Mouse (Mus musculus): ENCODE measurements around the gene Mustn1. TPM values are rescaled to one million over a fixed set of nuclear protein-coding genes. Genes with fewer than 3 reads are reported as not detected.

Mustn1 gene
- total and polyA plus RNA-seq, 3 experiments: 0.08 to 0.22 TPM; not detected in 1

GRCm38 (mm10) chr14:30930386-30930785 is 51.4 kb downstream of the Mustn1 start:
- Histone ChIP-seq H3K79me2 (ENCODE audit: control insufficient read depth, insufficient read depth, low read length, poor library complexity) (no peaks in the 10 kb centered on the region), H3K9ac (ENCODE audit: control insufficient read depth, low read depth, low read length, poor library complexity, severe bottlenecking) (no peak overlapping the region), H3K9me3 (replicated peaks; ENCODE audit: insufficient read depth, low read length) (no peaks in the 10 kb centered on the region), H3K36me3 (ENCODE audit: control insufficient read depth in 1 of 2, insufficient read depth in 2 of 2, low read length in 2 of 2) (no peaks in the 10 kb centered on the region), H3K4me3 (ENCODE audit: control insufficient read depth in 1 of 2, insufficient read depth in 1 of 2, low read depth in 2 of 2, low read length in 2 of 2) (no peak overlapping the region), H3K4me1 (ENCODE audit: control insufficient read depth in 1 of 2, insufficient read depth in 2 of 2, low read length in 2 of 2) (no peaks in the 10 kb centered on the region), H3K27ac (ENCODE audit: control insufficient read depth, low read depth, low read length) (no peak overlapping the region), H3K27me3 (ENCODE audit: control insufficient read depth in 1 of 2, insufficient read depth in 2 of 2, low read length in 2 of 2) (no peaks in the 10 kb centered on the region)
- TF ChIP-seq ZNF384 (IDR thresholded peaks at IDR 0.05; ENCODE audit: low read depth, low read length) (no peak), HCFC1 (IDR thresholded peaks at IDR 0.05; ENCODE audit: low read depth, low read length) (no peak), SIN3A (IDR thresholded peaks at IDR 0.05; ENCODE audit: low read length) (no peak), POLR2AphosphoS2 (IDR thresholded peaks at IDR 0.05; ENCODE audit: low read length) (no peak), ZKSCAN1 (IDR thresholded peaks at IDR 0.05; ENCODE audit: low read depth, low read length) (no peak), TAL1 (IDR thresholded peaks at IDR 0.05; ENCODE audit: low read length) (no peak), JUND (IDR thresholded peaks at IDR 0.05; ENCODE audit: low read depth, low read length) (no peak), MYB (IDR thresholded peaks at IDR 0.05; ENCODE audit: low read depth, low read length) (no peak), CHD2 (IDR thresholded peaks at IDR 0.05; ENCODE audit: low read length) (no peak), E2F4 (IDR thresholded peaks at IDR 0.05; ENCODE audit: borderline replicate concordance, low read depth, low read length) (no peak), NELFE (IDR thresholded peaks at IDR 0.05; ENCODE audit: low read depth, low read length) (no peak), MXI1 (IDR thresholded peaks at IDR 0.05; ENCODE audit: low read depth, low read length) (no peak), KAT2A (conservative IDR thresholded peaks at IDR 0.05; ENCODE audit: low read depth, low read length) (no peak), ELF1 (IDR thresholded peaks at IDR 0.05; ENCODE audit: low read depth, low read length) (no peak)
- DNase-seq (ENCODE audit: low read depth, low spot score): no peak

Other genes with a start within 250 kb of the Mustn1 start
- gene Rft1, start 224.8 kb upstream of the Mustn1 start, total RNA-seq (2012; rRNA removed): 8.0 and 9.1 TPM in 2 replicates
- gene Rft1, start 224.8 kb upstream of the Mustn1 start, polyA plus RNA-seq (2012; ENCODE audit: insufficient read depth in 1 of 2, insufficient read length in 2 of 2, low read depth in 1 of 2, low replicate concordance in 2 of 2, missing spikeins in 1 of 2): 10 to 100 TPM in 1 of 2 experiments, not detected in 1; 11.3 TPM
- gene Sfmbt1, start 164.4 kb upstream of the Mustn1 start, total RNA-seq (2012; rRNA removed): 9.4 and 12.4 TPM in 2 replicates
- gene Sfmbt1, start 164.4 kb upstream of the Mustn1 start, polyA plus RNA-seq (2012; ENCODE audit: insufficient read depth in 1 of 2, insufficient read length in 2 of 2, low read depth in 1 of 2, low replicate concordance in 2 of 2, missing spikeins in 1 of 2): 10 to 100 TPM; 13.7 to 33.0 TPM
- gene Tmem110, start 53.6 kb upstream of the Mustn1 start, total RNA-seq (2012; rRNA removed): 9.3 and 11.6 TPM in 2 replicates
- 10 to 100 TPM in 1 of 2 experiments, not detected in 1; 21.0 TPM for gene Tmem110, start 53.6 kb upstream of the Mustn1 start, polyA plus RNA-seq (2012; ENCODE audit: insufficient read depth in 1 of 2, insufficient read length in 2 of 2, low read depth in 1 of 2, low replicate concordance in 2 of 2, missing spikeins in 1 of 2)
- gene Itih4, start 7.3 kb downstream of the Mustn1 start, total RNA-seq (2012; rRNA removed): not detected in 2 replicates
- gene Itih4, start 7.3 kb downstream of the Mustn1 start, polyA plus RNA-seq (2012; ENCODE audit: insufficient read depth in 1 of 2, insufficient read length in 2 of 2, low read depth in 1 of 2, low replicate concordance in 2 of 2, missing spikeins in 1 of 2): not detected
- not detected in 2 replicates for gene Itih3, start 44.6 kb downstream of the Mustn1 start, total RNA-seq (2012; rRNA removed)
- not detected for gene Itih3, start 44.6 kb downstream of the Mustn1 start, polyA plus RNA-seq (2012; ENCODE audit: insufficient read depth in 1 of 2, insufficient read length in 2 of 2, low read depth in 1 of 2, low replicate concordance in 2 of 2, missing spikeins in 1 of 2)
- gene Itih1, start 64.1 kb downstream of the Mustn1 start, total RNA-seq (2012; rRNA removed): not detected in 2 replicates
- under 1 TPM in 1 of 2 experiments, not detected in 1; 0.03 TPM for gene Itih1, start 64.1 kb downstream of the Mustn1 start, polyA plus RNA-seq (2012; ENCODE audit: insufficient read depth in 1 of 2, insufficient read length in 2 of 2, low read depth in 1 of 2, low replicate concordance in 2 of 2, missing spikeins in 1 of 2)
- 16.6 and 18.4 TPM in 2 replicates for gene Nek4, start 72.2 kb downstream of the Mustn1 start, total RNA-seq (2012; rRNA removed)
- gene Nek4, start 72.2 kb downstream of the Mustn1 start, polyA plus RNA-seq (2012; ENCODE audit: insufficient read depth in 1 of 2, insufficient read length in 2 of 2, low read depth in 1 of 2, low replicate concordance in 2 of 2, missing spikeins in 1 of 2): 10 to 100 TPM in 1 of 2 experiments, not detected in 1; 19.3 TPM
- 14.7 and 15.6 TPM in 2 replicates for gene Glt8d1, start 122.2 kb downstream of the Mustn1 start, total RNA-seq (2012; rRNA removed)
- gene Glt8d1, start 122.2 kb downstream of the Mustn1 start, polyA plus RNA-seq (2012; ENCODE audit: insufficient read depth in 1 of 2, insufficient read length in 2 of 2, low read depth in 1 of 2, low replicate concordance in 2 of 2, missing spikeins in 1 of 2): 10 to 100 TPM in 1 of 2 experiments, not detected in 1; 19.2 TPM
- 165 and 208 TPM in 2 replicates for gene Spcs1, start 122.5 kb downstream of the Mustn1 start, total RNA-seq (2012; rRNA removed)
- gene Spcs1, start 122.5 kb downstream of the Mustn1 start, polyA plus RNA-seq (2012; ENCODE audit: insufficient read depth in 1 of 2, insufficient read length in 2 of 2, low read depth in 1 of 2, low replicate concordance in 2 of 2, missing spikeins in 1 of 2): 100 to 1,000 TPM; 188 to 419 TPM
- gene Pbrm1, start 139.9 kb downstream of the Mustn1 start, total RNA-seq (2012; rRNA removed): 28.7 and 31.1 TPM in 2 replicates
- 10 to 100 TPM; 32.4 to 62.0 TPM for gene Pbrm1, start 139.9 kb downstream of the Mustn1 start, polyA plus RNA-seq (2012; ENCODE audit: insufficient read depth in 1 of 2, insufficient read length in 2 of 2, low read depth in 1 of 2, low replicate concordance in 2 of 2, missing spikeins in 1 of 2)
- gene Gnl3, start 140.0 kb downstream of the Mustn1 start, total RNA-seq (2012; rRNA removed): 217 and 257 TPM in 2 replicates
- gene Gnl3, start 140.0 kb downstream of the Mustn1 start, polyA plus RNA-seq (2012; ENCODE audit: insufficient read depth in 1 of 2, insufficient read length in 2 of 2, low read depth in 1 of 2, low replicate concordance in 2 of 2, missing spikeins in 1 of 2): 100 to 1,000 TPM; 151 to 332 TPM
- 78.8 and 122 TPM in 2 replicates for gene Smim4, start 249.8 kb downstream of the Mustn1 start, total RNA-seq (2012; rRNA removed)
- 10 to 100 TPM in 1 of 2 experiments, not detected in 1; 87.8 TPM for gene Smim4, start 249.8 kb downstream of the Mustn1 start, polyA plus RNA-seq (2012; ENCODE audit: insufficient read depth in 1 of 2, insufficient read length in 2 of 2, low read depth in 1 of 2, low replicate concordance in 2 of 2, missing spikeins in 1 of 2)

Measured in MEL (cell line).